Mouse (Mus musculus) forebrain, embryonic 12.5 days (tissue): ENCODE results near the gene Syngr4. TPM values are rescaled to one million over a fixed set of nuclear protein-coding genes. Genes with fewer than 3 reads are reported as not detected.
A peak's percentile ranks its signal among the peaks of the same experiment; 100 is the strongest.

Experiments used
- ATAC-seq: fragments of 200-750 bp; cut with Nextera tagmentation; 2 replicates; pipeline ENCODE4 v1.8.0; 2017; ENCODE audit warnings: moderate TSS enrichment; ENCODE audit not compliant: low FRiP score
- H3K27ac ChIP-seq: fragments of 300-500 bp; sonication (generic); 2 replicates; pipeline ENCODE4 v1.5.1; 2016; ENCODE audit warnings: mild to moderate bottlenecking
- H3K27me3 ChIP-seq: fragments of 300-500 bp; sonication (generic); 2 replicates; pipeline ENCODE4 v1.6.1; 2016; ENCODE audit warnings: mild to moderate bottlenecking
- H3K36me3 ChIP-seq: fragments of 300-500 bp; sonication (generic); replicated peaks from 2 replicates; pipeline ENCODE4 v1.6.1; 2016; ENCODE audit warnings: mild to moderate bottlenecking
- H3K4me1 ChIP-seq: fragments of 300-500 bp; sonication (generic); 2 replicates; pipeline ENCODE4 v1.6.1; 2016
- H3K4me2 ChIP-seq: fragments of 300-500 bp; sonication (generic); 2 replicates; pipeline ENCODE4 v1.6.1; 2016; ENCODE audit warnings: mild to moderate bottlenecking, moderate library complexity
- H3K4me3 ChIP-seq: fragments of 300-500 bp; sonication (generic); replicated peaks from 2 replicates; pipeline ENCODE4 v1.5.1; 2016; ENCODE audit warnings: mild to moderate bottlenecking
- H3K9ac ChIP-seq: fragments of 300-500 bp; sonication (generic); 2 replicates; pipeline ENCODE4 v1.6.1; 2016; ENCODE audit warnings: mild to moderate bottlenecking
- H3K9me3 ChIP-seq: fragments of 300-500 bp; sonication (generic); 2 replicates; pipeline ENCODE4 v1.6.1; 2016
- WGBS: fragments of 180-500 bp; shearing (Covaris S2); methylation state at CpG from one replicate; pipeline ENCODE4 v1.1.7; 2016; 5-methylcytosine and 5-hydroxymethylcytosine counted together
- polyA plus RNA-seq: library from polyadenylated mRNA; unstranded; fragments of >200 nt; fragmentation: Nextera tagmentation; extraction: Ambion mirVana; gene quantifications from 2 replicates; pipeline ENCODE4 v1.2.1, GENCODE M21; 2016

The Syngr4 gene
- polyA plus RNA-seq, 1 experiment from 2014 or later: 0.88 TPM

DNA sequence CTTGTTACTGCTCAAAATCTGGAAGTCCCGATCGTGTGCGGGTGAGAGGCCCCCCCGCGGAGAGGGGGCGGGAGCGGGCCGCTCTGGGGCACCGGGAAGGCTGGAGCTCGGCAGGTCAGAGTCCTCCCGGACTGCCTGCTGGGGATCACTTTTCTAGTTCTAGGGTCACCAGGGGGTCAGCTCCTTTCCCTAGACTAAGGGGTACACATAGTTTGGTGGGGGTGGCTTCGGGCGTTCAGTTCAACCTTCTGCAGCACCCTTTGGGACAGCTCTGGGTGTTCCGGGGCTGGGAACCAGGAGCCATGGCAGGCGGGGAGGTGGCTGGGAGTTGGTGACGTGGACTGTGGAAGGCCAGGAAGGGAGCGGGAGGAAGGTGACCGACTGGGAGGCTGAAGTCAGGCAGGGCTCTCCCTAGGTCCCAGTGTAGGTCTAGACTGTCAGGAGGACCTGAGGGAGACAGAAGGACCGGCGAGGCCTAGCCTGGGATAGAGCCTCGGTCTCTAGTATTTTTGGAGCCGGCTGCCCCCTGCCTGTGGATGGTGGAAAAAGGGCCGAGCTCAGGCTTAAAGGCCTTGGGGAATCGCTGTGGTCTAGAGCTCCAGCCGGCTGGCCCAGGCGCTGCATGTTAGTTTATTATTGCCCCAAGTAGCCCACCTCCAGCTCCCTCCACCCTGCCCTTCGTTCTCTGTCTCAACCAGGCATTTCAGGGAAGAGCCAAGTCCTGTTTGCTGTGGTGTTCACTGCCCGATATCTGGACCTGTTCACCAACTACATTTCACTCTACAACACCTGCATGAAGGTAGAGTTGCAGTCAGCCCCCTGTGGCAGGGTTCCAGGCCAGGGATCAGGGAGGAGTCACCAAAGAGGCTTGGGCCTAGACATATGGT, 23.2 kb downstream of the Syngr4 start:
- WGBS: 4% methylated on average over 28 of the region's 28 CpGs
- H3K9me3 ChIP-seq: no peaks in the 10 kb centered on the region
- peak overlapping the region; percentile 94 for H3K9ac ChIP-seq
- peaks cover 37% of the 10 kb centered on the region for H3K27me3 ChIP-seq
- H3K36me3 ChIP-seq: peaks cover 35% of the 10 kb centered on the region
- peak overlapping the region; percentile 81 for H3K4me3 ChIP-seq
- H3K4me2 ChIP-seq: peak overlapping the region; percentile 94
- ATAC-seq: peak; percentile 51
- peak overlapping the region; percentile 83 for H3K27ac ChIP-seq
- H3K4me1 ChIP-seq: peaks cover 42% of the 10 kb centered on the region

DNA sequence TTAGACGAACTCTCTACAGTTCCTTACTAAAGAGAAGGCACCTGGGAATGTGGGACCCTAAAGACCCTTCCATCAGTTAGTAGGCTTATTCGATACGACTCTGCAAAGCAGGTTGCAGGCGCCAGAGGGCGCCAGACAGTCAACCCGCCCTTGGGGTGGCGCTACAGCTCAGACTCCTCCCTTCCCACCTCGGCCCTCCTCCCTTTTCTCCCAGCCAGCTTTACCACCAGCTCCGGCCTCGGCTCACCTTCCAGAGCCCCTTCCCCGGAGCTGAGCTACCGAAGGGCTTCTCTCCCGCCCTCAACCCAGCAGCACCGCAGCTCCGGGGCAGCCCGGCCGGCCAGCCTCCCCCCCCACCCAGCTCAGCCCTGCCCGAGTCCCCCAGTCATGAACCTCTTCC, 23.9 kb downstream of the Syngr4 start, which contains the start of gene Kdelr1:
Gene Kdelr1 (plus strand): TSS at position 149 of the 400 bp plus-strand sequence.
- peak within 1 kb of the TSS; percentile 81 for H3K4me3 ChIP-seq
- 1% methylated on average over 18 of the region's 18 CpGs for WGBS
- peaks cover 49% of the 10 kb centered on the region for H3K4me1 ChIP-seq
- H3K27me3 ChIP-seq: peaks cover 44% of the 10 kb centered on the region
- no peaks in the 10 kb centered on the region for H3K9me3 ChIP-seq
- H3K36me3 ChIP-seq: peaks cover 31% of the 10 kb centered on the region
- peak; percentile 83 for ATAC-seq
- H3K27ac ChIP-seq: peak within 1 kb of the TSS; percentile 83
- peak within 1 kb of the TSS; percentile 94 for H3K9ac ChIP-seq
- H3K4me2 ChIP-seq: peak within 1 kb of the TSS; percentile 94

DNA sequence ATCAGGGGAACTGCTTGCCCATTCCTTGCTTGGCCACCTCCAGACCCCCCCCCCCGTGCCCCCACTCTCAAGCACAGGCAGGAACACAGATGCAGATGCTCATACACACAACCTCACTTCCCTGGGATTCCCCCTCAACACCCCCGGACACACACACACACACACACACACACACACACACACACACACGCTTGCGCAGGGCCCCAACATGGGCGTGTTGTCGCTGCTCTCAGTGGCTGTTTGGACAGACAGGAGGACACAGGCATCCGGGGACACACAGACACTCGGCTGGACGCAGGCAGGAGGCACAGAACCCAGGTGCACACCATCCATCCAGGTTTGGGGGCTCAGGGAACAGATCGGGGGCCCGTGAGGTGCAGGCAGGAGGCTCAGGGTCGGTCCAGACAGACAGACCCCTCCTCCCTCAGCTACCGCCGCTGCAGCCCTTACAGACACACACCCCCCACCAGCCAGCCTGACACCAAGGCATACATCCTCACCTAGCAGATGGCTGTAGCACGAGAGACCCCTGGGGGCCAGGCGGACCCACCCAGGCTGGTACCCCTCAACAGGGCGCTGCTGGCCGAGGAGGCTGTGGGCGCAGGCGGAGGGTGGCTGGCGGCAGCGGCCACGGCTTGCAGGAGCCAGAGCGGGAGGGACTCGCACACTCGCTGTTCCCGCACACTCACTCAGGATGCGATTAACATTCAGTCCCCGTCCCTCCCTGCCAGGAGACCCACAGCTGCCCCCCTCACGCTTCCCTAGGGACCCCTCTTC, 26.0 kb downstream of the Syngr4 start:
- Histone ChIP-seq H3K9ac (peak overlapping the region; percentile 49), H3K4me2 (peak overlapping the region; percentile 56), H3K9me3 (no peaks in the 10 kb centered on the region), H3K4me3 (peak overlapping the region; percentile 31), H3K4me1 (peaks cover 64% of the 10 kb centered on the region), H3K27ac (no peak overlapping the region), H3K27me3 (peaks cover 66% of the 10 kb centered on the region), H3K36me3 (peaks cover 9% of the 10 kb centered on the region; the same call in 1 of the 2 replicates)
- ATAC-seq: no peak
- under 1% methylated on average over 30 of the region's 30 CpGs for WGBS

DNA sequence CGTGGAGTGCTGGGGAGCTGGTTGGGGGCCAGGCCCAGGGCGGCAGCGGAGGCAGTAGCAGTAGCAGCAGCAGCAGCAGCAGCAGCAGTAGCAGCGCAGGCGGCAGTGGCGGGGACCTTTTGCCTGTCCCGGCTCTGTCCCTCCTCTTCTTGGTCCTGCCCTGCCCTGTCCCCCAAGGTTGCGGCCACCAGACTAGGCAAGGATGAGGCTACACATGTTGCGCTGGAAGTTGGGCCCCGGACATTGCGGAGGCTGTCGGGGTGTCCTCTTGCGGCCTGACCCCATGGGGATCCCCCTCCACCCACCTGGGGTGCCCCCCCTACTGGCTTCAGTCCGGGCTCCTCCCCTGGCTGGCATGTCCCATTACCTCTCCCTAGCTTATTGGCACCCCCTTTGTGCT, 26.7 kb downstream of the Syngr4 start:
- H3K9ac ChIP-seq: peak overlapping the region; percentile 49
- ATAC-seq: no peak
- H3K4me1 ChIP-seq: peaks cover 62% of the 10 kb centered on the region
- peaks cover 9% of the 10 kb centered on the region; the same call in 1 of the 2 replicates for H3K36me3 ChIP-seq
- no peak overlapping the region for H3K27ac ChIP-seq
- H3K4me3 ChIP-seq: peak overlapping the region; percentile 31
- H3K9me3 ChIP-seq: no peaks in the 10 kb centered on the region
- 6% methylated on average over 14 of the region's 14 CpGs for WGBS
- peaks cover 69% of the 10 kb centered on the region for H3K27me3 ChIP-seq
- peak overlapping the region; percentile 56 for H3K4me2 ChIP-seq

DNA sequence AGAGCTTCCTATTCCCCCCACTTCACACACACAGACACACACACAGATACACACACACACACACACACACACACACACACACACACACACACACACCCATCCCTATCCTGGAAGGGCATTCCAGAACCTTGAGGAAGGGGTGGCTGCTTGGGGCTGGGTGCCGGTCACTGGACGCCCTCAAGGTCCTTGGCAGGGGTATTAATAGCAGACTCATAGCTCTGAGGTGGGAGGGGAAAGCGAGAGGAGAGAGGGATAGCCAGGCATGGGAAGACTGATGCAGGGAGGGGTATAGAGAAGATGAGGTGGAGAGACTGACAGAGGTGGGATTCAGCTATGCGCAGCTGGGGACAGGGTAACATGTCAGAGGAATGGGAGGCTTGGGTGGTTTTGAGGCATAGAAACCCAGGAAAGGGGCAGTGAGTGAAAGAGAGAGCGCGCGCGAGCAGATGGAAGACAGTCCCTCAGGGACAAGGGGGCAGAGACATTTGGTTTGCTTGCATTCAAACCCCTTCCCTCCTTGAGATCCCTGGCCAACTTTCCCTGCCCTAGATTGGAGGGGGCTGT, 27.3 kb downstream of the Syngr4 start:
- WGBS: 18% methylated on average over 8 of the region's 8 CpGs
- Histone ChIP-seq H3K4me1 (peaks cover 56% of the 10 kb centered on the region), H3K4me2 (peak overlapping the region; percentile 56), H3K9me3 (no peaks in the 10 kb centered on the region), H3K27me3 (peaks cover 69% of the 10 kb centered on the region), H3K4me3 (peak overlapping the region; percentile 31; the same call in 1 of the 2 replicates), H3K27ac (no peak overlapping the region), H3K9ac (no peak overlapping the region), H3K36me3 (0 out of 2 replicates have a peak, but pooled peaks cover 3% of the 10 kb centered on the region)
- no peak for ATAC-seq

DNA sequence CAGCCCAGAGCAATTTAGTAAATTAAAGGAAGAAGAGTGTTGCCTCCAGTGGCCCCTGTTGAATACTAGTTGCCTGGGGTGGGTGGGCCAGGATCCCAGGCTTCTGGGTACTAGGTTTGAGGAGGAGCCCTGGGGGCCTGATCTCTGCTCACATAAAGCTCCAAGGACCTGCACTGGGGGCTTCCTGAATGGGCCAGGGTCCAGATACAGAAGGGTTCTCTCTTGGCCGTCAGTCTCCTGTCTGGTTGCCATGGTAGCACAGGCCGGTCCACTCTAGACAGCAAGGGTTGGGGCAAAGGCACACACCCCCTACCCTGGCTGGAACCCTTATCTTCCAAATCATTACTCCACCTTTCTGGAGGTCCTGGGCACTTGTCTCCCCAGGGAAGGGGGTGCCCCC, 28.6 kb downstream of the Syngr4 start:
- H3K9me3 ChIP-seq: no peaks in the 10 kb centered on the region
- no peak for ATAC-seq
- H3K36me3 ChIP-seq: no peaks in the 10 kb centered on the region
- no peak overlapping the region for H3K9ac ChIP-seq
- peaks cover 76% of the 10 kb centered on the region for H3K27me3 ChIP-seq
- no peak overlapping the region for H3K4me3 ChIP-seq
- no peak overlapping the region for H3K27ac ChIP-seq
- peak overlapping the region; percentile 25; the same call in 1 of the 2 replicates for H3K4me2 ChIP-seq
- WGBS: 14% methylated on average over 2 of the region's 2 CpGs
- peaks cover 48% of the 10 kb centered on the region for H3K4me1 ChIP-seq

DNA sequence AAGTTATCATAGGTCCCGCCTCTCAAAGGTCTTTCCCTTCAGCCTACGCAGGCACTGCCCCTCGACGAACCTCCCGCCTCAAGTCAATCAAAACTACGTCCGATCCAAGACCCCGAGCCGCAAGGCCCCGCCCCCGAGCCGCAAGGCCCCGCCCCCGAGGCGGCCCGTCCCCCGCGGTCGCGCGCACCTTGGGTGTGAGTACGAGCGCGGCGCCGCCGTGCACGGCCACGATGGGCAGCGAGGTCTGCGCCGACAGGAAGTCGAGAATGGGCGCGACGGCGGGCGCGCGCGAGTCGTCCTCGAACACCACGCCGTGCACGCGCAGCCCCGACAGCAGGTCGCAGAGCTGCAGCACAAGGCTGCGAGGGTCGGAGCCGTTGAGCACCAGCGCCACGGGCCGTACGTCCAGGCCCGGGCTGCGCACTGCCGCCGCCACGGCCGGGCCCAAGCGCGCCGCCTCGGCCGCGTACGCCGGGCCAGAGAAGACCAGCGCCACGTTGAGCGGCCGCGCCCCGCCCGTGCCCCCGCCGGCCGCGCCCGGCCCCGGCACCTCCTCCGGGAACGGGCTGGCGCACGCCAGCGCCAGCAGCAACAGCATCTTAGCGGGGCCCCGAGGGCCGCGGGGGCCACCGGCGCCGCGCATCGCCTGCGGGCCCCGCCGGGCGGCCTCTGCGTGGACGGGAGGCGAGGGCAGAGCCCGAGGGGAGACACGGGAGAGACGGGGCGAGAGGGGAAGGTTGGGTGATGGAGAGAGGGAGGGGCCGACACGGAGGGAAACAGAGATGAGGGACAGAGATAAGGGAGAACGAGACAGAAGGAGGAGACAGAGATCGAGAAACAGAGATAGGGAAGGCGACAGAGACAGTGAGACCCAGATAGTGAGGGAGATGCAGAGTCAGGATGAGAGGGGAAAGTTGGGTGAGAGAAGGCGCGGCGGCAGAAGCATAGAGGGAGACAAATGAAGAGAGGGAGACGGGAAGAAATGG, 30.3 kb downstream of the Syngr4 start:
- Histone ChIP-seq H3K4me3 (peak overlapping the region; percentile 70), H3K36me3 (no peaks in the 10 kb centered on the region), H3K4me1 (peaks cover 48% of the 10 kb centered on the region), H3K4me2 (peak overlapping the region; percentile 77), H3K27me3 (peaks cover 69% of the 10 kb centered on the region), H3K27ac (peak overlapping the region; percentile 42), H3K9ac (peak overlapping the region; percentile 85), H3K9me3 (no peaks in the 10 kb centered on the region)
- 2% methylated on average over 92 of the region's 117 CpGs for WGBS
- peak; percentile 74 for ATAC-seq

DNA sequence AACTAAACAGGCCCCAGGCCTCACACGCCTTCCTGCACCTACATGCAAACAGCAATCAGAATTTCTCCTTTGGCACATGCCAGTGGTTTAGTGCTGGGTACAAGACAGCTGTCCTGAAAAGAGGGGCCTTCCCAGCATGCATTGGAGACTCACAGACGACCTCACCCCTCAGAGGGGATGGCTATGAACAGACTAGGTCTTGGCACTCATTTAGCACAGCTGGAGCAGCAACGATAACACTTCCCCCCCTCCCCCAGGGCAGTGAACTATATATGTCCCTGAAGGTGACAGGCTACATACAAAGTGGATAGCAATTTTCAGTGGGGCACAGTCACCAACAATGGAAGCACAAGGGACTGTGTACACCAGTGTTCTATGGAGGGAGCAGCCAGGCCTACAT, 32.1 kb downstream of the Syngr4 start:
- H3K36me3 ChIP-seq: no peaks in the 10 kb centered on the region
- peaks cover 39% of the 10 kb centered on the region for H3K4me1 ChIP-seq
- H3K4me3 ChIP-seq: no peak overlapping the region
- H3K27ac ChIP-seq: no peak overlapping the region
- H3K4me2 ChIP-seq: no peak overlapping the region
- no peak overlapping the region for H3K9ac ChIP-seq
- WGBS: 66% methylated on average over 3 of the region's 3 CpGs
- ATAC-seq: no peak
- no peaks in the 10 kb centered on the region for H3K9me3 ChIP-seq
- peaks cover 64% of the 10 kb centered on the region for H3K27me3 ChIP-seq

DNA sequence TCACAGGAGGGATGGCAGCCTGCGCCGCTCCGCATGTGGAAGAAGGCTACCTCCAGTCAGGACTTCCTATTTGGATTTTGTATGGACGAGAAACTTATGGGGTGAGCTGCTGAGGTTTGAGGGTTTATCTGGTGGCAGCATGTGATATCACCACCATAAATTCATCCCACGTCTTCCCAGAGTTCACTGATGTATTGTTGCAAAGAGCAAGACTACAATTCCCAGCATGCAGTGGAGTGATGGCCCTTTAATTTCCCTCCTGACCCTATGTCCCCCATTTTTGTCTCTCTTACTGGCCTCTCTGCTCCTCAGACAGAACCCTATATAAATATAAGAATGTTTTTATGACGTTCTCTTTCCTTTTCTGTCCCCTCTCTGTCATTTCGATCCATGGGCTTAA, 33.7 kb downstream of the Syngr4 start:
- H3K36me3 ChIP-seq: no peaks in the 10 kb centered on the region
- no peak overlapping the region for H3K27ac ChIP-seq
- H3K4me1 ChIP-seq: peaks cover 30% of the 10 kb centered on the region
- 86% methylated on average over 7 of the region's 7 CpGs for WGBS
- H3K27me3 ChIP-seq: peaks cover 64% of the 10 kb centered on the region
- ATAC-seq: no peak
- no peak overlapping the region for H3K4me3 ChIP-seq
- H3K9me3 ChIP-seq: no peaks in the 10 kb centered on the region
- no peak overlapping the region for H3K9ac ChIP-seq
- no peak overlapping the region for H3K4me2 ChIP-seq

DNA sequence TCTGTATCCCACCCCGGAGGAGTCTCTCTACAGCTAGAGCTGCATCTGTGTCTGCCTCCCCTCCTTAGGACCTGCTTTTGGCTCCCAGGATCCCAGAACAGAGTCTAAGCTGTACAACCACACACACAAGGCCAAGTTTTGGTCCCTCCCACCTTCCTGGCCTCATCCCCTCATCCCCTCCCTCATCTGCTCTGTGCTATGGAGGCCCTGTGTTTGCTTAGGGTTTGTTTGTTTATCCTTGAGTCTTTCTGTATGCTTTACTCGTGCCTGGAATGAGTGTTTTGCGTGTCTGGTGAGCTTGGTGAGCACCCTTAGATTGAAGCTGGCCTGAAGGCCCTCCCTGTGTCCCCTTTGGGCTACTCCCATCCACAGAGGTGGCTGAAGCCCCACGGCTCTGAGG, 37.5 kb downstream of the Syngr4 start:
- 78% methylated on average over 4 of the region's 4 CpGs for WGBS
- no peak overlapping the region for H3K9ac ChIP-seq
- no peak overlapping the region for H3K4me3 ChIP-seq
- no peaks in the 10 kb centered on the region for H3K9me3 ChIP-seq
- peaks cover 66% of the 10 kb centered on the region for H3K27me3 ChIP-seq
- peaks cover 23% of the 10 kb centered on the region for H3K4me1 ChIP-seq
- H3K4me2 ChIP-seq: no peak overlapping the region
- H3K27ac ChIP-seq: no peak overlapping the region
- H3K36me3 ChIP-seq: no peaks in the 10 kb centered on the region
- no peak for ATAC-seq
